Mouse (Mus musculus): ENCODE measurements at regions not wholly inside any gene's neighbourhood (a gene's known extent, or its start where the extent isn't known, plus 50 kb on each side); places are given as distances from the start of the nearest gene placed in this dataset.

- TF ChIP-seq CTCF (IDR thresholded peaks at IDR 0.05), result no peak
- TF ChIP-seq POLR2A (IDR thresholded peaks at IDR 0.05; ENCODE audit: insufficient read depth, low read depth, low read length), result no peak
Observed at GRCm38 (mm10) chr5:16425302-16425701, 128.0 kb upstream of the Hgf start.

Data from heart, adult 2 months (tissue).